Mouse (Mus musculus): ENCODE data around the gene Ak5. TPM values are rescaled to one million over a fixed set of nuclear protein-coding genes. Genes with fewer than 3 reads are reported as not detected.

Gene Ak5
- polyA plus RNA-seq, 1 experiment from 2014 or later, result 2.4 TPM

GRCm38 (mm10) chr3:152428925-152429324 is 239.2 kb downstream of the Ak5 start:
- Histone ChIP-seq H3K9ac (no peak overlapping the region), H3K4me1 (replicated peaks) (no peaks in the 10 kb centered on the region), H3K27me3 (replicated peaks) (no peaks in the 10 kb centered on the region), H3K27ac (no peak overlapping the region), H3K9me3 (no peaks in the 10 kb centered on the region), H3K4me3 (replicated peaks) (no peak overlapping the region), H3K36me3 (peaks cover 3% of the 10 kb centered on the region; the same call in 1 of the 2 replicates), H3K4me2 (replicated peaks) (no peak overlapping the region)
- 89% methylated on average over 8 of the region's 8 CpGs for WGBS
- no peak for ATAC-seq

Other genes starting within 250 kb of the Ak5 start
- gene Pigk, start 45.7 kb upstream of the Ak5 start, polyA plus RNA-seq (2015; fragmentation: Nextera tagmentation; extraction: Ambion mirVana), result 36.6 and 42.6 TPM in 2 replicates